Mouse (Mus musculus) lung, embryonic 15.5 days (tissue): ENCODE results near the gene Psen1. TPM values are rescaled to one million over a fixed set of nuclear protein-coding genes. Genes with fewer than 3 reads are reported as not detected.

Experiments
- ATAC-seq: fragments of 200-750 bp; cut with Nextera tagmentation; 2 replicates; pipeline ENCODE4 v1.8.0; 2017; ENCODE audit warnings: moderate number of reproducible peaks, borderline replicate concordance; ENCODE audit not compliant: low FRiP score, low TSS enrichment; ENCODE audit errors: extremely low read depth
- H3K27ac ChIP-seq: fragments of 300-500 bp; sonication (generic); 2 replicates; pipeline ENCODE4 v1.5.1; 2015; ENCODE audit warnings: moderate library complexity, mild to moderate bottlenecking, inconsistent platforms
- H3K27me3 ChIP-seq: fragments of 300-500 bp; sonication (generic); 2 replicates; pipeline ENCODE4 v1.6.1; 2015; ENCODE audit warnings: inconsistent platforms
- H3K36me3 ChIP-seq: fragments of 300-500 bp; sonication (generic); 2 replicates; pipeline ENCODE4 v1.6.1; 2015; ENCODE audit warnings: inconsistent platforms
- H3K4me1 ChIP-seq: fragments of 300-500 bp; sonication (generic); 2 replicates; pipeline ENCODE4 v1.6.1; 2015; ENCODE audit warnings: inconsistent platforms
- H3K4me2 ChIP-seq: fragments of 300-500 bp; sonication (generic); 2 replicates; pipeline ENCODE4 v1.6.1; 2015; ENCODE audit warnings: inconsistent platforms, mild to moderate bottlenecking, moderate library complexity
- H3K4me3 ChIP-seq: fragments of 300-500 bp; sonication (generic); 2 replicates; pipeline ENCODE4 v1.5.1; 2015; ENCODE audit warnings: mild to moderate bottlenecking, inconsistent platforms
- H3K9ac ChIP-seq: fragments of 300-500 bp; sonication (generic); 2 replicates; pipeline ENCODE4 v1.6.1; 2015; ENCODE audit warnings: inconsistent platforms
- H3K9me3 ChIP-seq: fragments of 300-500 bp; sonication (generic); 2 replicates; pipeline ENCODE4 v1.6.1; 2016; ENCODE audit warnings: inconsistent platforms
- WGBS: fragments of 180-500 bp; shearing (Covaris S2); methylation state at CpG from one replicate; pipeline ENCODE4 v1.1.7; 2015; 5-methylcytosine and 5-hydroxymethylcytosine counted together
- polyA plus RNA-seq: library from polyadenylated mRNA; unstranded; fragments of >200 nt; fragmentation: Nextera tagmentation; extraction: Ambion mirVana; gene quantifications from 2 replicates; pipeline ENCODE4 v1.2.1, GENCODE M21; 2015

Gene Psen1
- polyA plus RNA-seq, 1 experiment from 2014 or later = 51.7 TPM

DNA sequence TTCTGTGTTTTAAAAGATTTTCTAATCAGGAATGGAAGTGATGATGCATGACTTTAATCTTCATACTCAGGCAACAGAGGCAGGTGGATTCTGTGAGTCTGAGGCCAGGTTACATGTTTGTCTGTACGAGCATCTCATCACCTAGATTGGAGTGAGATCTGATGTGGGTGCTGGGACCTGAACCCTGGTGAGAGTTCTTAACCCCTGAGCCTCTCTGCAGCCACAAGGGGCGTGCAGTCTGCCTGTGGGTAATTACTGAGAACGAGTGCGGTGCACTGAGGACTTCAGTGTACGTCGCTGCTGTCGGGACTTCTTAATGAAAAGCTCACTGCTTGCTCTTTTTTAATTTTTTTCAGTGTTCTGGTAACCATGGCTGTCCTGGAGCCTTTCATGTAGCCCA, 13.7 kb downstream of the Psen1 start:
- no peaks in the 10 kb centered on the region for H3K27me3 ChIP-seq
- no peak overlapping the region for H3K9ac ChIP-seq
- H3K4me2 ChIP-seq = no peak overlapping the region
- no peaks in the 10 kb centered on the region for H3K9me3 ChIP-seq
- no peak for ATAC-seq
- no peak overlapping the region for H3K4me3 ChIP-seq
- 90% methylated on average over 7 of the region's 7 CpGs for WGBS
- H3K4me1 ChIP-seq = no peaks in the 10 kb centered on the region
- H3K27ac ChIP-seq = no peak overlapping the region
- peaks cover 26% of the 10 kb centered on the region for H3K36me3 ChIP-seq

DNA sequence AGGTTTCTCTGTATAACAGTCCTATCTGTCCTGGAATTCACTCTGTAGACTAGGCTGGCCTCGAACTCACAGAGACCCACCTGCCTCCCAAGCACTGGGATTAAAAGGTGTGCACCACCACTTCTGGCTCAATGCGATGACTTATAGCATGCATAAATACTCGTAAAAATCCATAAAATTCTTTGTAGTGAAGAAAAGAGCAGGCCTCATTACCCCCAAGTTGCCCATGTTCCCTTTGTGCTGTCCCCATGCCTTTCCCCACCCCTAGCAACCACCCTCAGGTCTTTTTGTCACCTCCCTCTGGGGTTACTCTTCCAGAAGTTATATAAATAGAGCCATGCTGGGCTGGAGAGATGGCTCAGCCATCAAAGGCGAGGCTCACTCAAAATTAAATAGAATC, 14.8 kb downstream of the Psen1 start:
- Histone ChIP-seq H3K9ac (no peak overlapping the region), H3K36me3 (peaks cover 26% of the 10 kb centered on the region), H3K4me1 (no peaks in the 10 kb centered on the region), H3K4me2 (no peak overlapping the region), H3K9me3 (no peaks in the 10 kb centered on the region), H3K4me3 (no peak overlapping the region), H3K27me3 (no peaks in the 10 kb centered on the region), H3K27ac (no peak overlapping the region)
- WGBS = 84% methylated on average over 4 of the region's 4 CpGs
- no peak for ATAC-seq

DNA sequence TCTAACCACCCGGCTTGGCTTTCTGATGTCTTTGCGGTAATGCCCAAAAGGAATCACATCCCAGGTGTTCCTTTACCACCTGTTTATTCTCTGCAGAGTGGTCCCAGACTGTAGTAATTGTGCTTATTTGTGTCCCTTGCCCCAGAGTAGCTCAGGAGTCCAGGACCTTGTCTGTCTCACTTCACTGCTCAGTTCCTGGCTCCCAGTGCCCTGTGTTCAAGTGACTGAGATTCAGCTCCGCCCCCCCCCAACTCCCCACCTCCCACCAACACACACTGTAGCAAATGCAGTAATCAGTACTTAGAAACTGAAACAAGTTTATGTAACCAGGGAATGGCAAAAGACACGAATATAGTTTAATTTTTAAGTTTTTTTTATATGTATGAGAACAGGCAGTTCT, 19.0 kb downstream of the Psen1 start:
- ATAC-seq = no peak
- Histone ChIP-seq H3K9me3 (no peaks in the 10 kb centered on the region), H3K27me3 (no peaks in the 10 kb centered on the region), H3K4me1 (no peaks in the 10 kb centered on the region), H3K36me3 (peaks cover 8% of the 10 kb centered on the region), H3K27ac (no peak overlapping the region), H3K9ac (no peak overlapping the region), H3K4me3 (no peak overlapping the region), H3K4me2 (no peak overlapping the region)
- 82% methylated on average over 4 of the region's 4 CpGs for WGBS

DNA sequence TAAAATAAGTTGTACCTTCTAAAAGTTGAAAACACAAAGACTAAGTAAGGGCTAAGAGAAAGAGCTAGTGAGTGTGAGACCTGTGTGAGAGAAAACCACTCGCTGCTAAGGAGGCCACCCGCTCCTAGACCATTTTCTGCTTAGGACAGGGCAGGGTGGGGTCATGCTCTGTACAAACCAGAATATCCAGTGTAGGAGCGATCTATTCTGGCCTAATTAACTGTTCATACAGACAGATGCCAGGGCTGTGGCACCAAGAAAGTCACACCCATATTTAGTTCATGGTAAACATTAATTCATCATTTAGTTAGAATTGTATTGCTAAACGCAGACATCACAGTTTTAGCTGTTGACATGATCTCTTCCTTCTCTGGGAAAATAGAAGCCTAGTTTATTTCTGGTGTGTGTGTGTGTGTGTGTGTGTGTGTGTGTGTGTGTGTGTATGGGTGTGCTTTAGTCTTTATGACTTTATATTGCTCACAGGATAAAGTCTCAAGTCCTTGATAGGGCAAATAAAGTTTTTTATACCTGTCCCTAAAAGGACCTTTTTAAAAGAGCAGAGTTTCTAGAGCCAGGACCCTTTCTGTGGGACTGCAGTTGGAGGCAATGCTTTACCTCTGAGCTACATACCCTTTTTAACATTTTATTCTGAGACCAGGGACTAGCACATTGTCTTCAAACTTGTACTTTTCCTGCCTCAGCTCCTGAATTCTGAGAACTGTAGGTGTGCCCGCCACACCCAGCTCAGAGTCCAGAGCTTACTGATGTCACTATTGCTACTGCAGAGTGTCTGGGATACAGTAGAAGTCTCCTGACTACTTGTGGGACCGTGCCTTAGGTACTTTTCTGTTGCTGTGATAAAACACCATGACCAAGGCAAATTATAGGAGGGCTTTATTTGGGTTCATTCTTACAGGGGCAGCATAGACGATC, 20.5 kb downstream of the Psen1 start:
- Histone ChIP-seq H3K4me1 (no peaks in the 10 kb centered on the region), H3K9me3 (no peaks in the 10 kb centered on the region), H3K4me2 (no peak overlapping the region), H3K36me3 (peaks cover 21% of the 10 kb centered on the region), H3K27ac (no peak overlapping the region), H3K27me3 (no peaks in the 10 kb centered on the region), H3K4me3 (no peak overlapping the region), H3K9ac (no peak overlapping the region)
- WGBS = 78% methylated on average over 7 of the region's 7 CpGs
- ATAC-seq = no peak

DNA sequence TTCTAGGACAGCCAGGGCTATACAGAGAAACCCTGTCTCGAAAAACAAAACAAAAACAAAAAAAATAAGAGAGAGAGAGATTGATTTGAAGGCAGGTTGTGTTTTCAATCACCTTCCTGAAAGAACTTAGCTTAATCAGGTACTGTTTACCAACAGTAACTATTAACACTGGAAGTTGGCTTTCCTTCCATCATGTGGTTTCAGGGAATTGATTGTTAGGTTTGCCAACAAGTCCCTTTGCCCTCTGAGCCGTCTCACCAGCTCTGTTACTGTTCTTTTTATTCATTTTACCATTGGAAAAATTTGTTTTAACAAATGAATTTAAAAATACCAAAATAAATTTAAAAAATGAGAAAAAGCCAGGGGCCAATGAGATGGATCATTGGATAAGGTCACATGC, 22.0 kb downstream of the Psen1 start:
- Histone ChIP-seq H3K27ac (no peak overlapping the region), H3K27me3 (no peaks in the 10 kb centered on the region), H3K4me3 (no peak overlapping the region), H3K4me1 (no peaks in the 10 kb centered on the region), H3K9me3 (no peaks in the 10 kb centered on the region), H3K36me3 (peaks cover 30% of the 10 kb centered on the region), H3K9ac (no peak overlapping the region), H3K4me2 (no peak overlapping the region)
- WGBS = 88% methylated on average over 2 of the region's 2 CpGs
- no peak for ATAC-seq

DNA sequence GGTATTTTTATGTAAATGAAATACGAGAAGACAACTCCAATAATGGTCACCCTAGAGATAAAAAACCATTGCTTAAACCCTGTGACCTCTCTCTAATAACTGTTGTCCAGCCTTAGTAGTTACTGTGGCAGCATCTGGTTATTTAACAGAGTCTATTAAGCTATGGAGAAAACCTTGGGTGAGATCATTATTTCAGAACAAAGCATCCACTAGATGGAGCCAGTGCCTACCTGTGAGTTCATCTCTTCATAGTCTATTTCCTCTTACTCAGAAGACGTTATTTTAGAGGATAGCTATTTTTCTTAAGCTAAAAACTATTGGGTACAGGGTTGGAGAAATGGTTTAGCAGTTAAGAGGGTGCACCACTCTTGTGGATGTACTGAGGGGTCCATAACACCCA, 25.8 kb downstream of the Psen1 start:
- ATAC-seq = no peak
- peaks cover 55% of the 10 kb centered on the region for H3K36me3 ChIP-seq

DNA sequence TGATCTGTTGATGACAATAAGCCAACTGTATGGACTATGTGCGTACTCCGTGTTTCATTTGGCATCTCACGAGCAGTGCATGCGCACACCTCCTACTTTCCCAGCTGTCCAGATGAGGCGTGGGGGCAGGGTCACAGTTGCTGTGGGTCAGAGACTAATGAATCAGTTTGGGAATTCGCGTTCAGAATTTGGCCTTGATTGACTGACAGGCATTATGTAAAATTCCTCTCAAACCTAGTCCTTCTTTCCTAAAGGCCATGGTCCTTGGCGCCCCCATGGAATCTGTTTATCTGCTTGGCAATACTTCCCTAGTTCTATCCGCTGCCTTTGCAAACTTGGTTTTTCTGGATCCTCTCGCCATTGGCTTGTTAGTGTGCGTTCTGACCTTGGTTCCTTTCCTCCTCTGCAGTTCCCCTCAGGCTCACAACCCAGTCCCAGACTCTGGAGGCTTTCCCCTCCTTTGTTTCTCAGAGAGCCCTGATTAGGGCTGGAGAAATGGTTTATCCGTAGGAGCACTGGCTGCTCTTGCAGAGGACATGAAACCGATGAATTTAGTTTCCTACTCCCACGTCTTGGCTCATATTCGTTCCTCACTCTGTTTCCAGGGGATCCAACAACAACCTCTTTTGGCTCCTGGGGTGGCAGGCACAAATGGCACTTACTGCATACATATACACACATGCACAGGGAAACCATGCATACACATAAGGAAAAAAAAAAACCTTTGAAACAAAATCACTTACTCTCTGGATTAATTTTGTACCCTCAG, 28.6 kb downstream of the Psen1 start:
- no peaks in the 10 kb centered on the region for H3K27me3 ChIP-seq
- no peak for ATAC-seq
- no peak overlapping the region for H3K27ac ChIP-seq
- H3K4me2 ChIP-seq = no peak overlapping the region
- H3K9me3 ChIP-seq = no peaks in the 10 kb centered on the region
- no peak overlapping the region for H3K9ac ChIP-seq
- 86% methylated on average over 15 of the region's 15 CpGs for WGBS
- H3K4me3 ChIP-seq = no peak overlapping the region
- peaks cover 62% of the 10 kb centered on the region for H3K36me3 ChIP-seq
- peaks cover 9% of the 10 kb centered on the region; the same call in 1 of the 2 replicates for H3K4me1 ChIP-seq

More for the DNA sequence above, 25.8 kb downstream of the Psen1 start:
- Histone ChIP-seq H3K27ac (no peak overlapping the region), H3K9ac (no peak overlapping the region), H3K4me2 (no peak overlapping the region), H3K9me3 (no peaks in the 10 kb centered on the region), H3K27me3 (no peaks in the 10 kb centered on the region), H3K4me1 (no peaks in the 10 kb centered on the region), H3K4me3 (no peak overlapping the region)
- WGBS = 42% methylated on average over 2 of the region's 2 CpGs

DNA sequence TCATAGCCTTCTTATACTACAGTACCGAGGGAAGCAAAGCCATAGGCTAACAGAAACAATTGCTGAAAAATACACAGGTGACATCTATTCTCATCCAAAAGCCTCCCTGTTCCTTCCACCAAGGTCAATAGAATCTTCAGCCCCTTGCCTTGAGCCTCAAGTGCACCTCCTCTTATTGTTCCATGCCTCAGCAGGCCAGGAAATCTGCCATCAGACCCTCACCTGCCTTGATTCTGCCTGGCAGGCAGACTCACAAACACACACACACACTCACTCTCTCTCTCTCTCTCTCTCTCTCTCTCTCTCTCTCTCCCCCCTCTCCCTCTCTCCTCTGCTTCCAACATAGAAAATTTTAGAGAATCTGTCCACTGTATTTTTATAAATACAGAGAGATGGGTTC, 31.5 kb downstream of the Psen1 start:
- no peak overlapping the region for H3K4me3 ChIP-seq
- 78% methylated on average over 1 of the region's 1 CpGs for WGBS
- H3K36me3 ChIP-seq = peaks cover 57% of the 10 kb centered on the region
- no peak overlapping the region for H3K27ac ChIP-seq
- no peak for ATAC-seq
- no peaks in the 10 kb centered on the region for H3K9me3 ChIP-seq
- no peaks in the 10 kb centered on the region for H3K27me3 ChIP-seq
- no peak overlapping the region for H3K4me2 ChIP-seq
- H3K9ac ChIP-seq = no peak overlapping the region
- peaks cover 9% of the 10 kb centered on the region; the same call in 1 of the 2 replicates for H3K4me1 ChIP-seq

GRCm38 (mm10) chr12:83721281-83721680, 33.3 kb downstream of the Psen1 start:
- no peak overlapping the region for H3K4me3 ChIP-seq
- 41% methylated on average over 6 of the region's 6 CpGs for WGBS
- peaks cover 9% of the 10 kb centered on the region; the same call in 1 of the 2 replicates for H3K4me1 ChIP-seq
- ATAC-seq = no peak
- no peak overlapping the region for H3K9ac ChIP-seq
- no peaks in the 10 kb centered on the region for H3K9me3 ChIP-seq
- H3K27ac ChIP-seq = peak overlapping the region; percentile 26; the same call in 1 of the 2 replicates
- H3K27me3 ChIP-seq = no peaks in the 10 kb centered on the region
- H3K36me3 ChIP-seq = peaks cover 59% of the 10 kb centered on the region
- no peak overlapping the region for H3K4me2 ChIP-seq

- Histone ChIP-seq H3K4me3 (no peak overlapping the region), H3K9ac (no peak overlapping the region), H3K27ac (no peak overlapping the region), H3K4me2 (no peak overlapping the region), H3K36me3 (peaks cover 56% of the 10 kb centered on the region), H3K27me3 (no peaks in the 10 kb centered on the region), H3K9me3 (no peaks in the 10 kb centered on the region), H3K4me1 (peaks cover 9% of the 10 kb centered on the region; the same call in 1 of the 2 replicates)
- ATAC-seq = no peak
- 76% methylated on average over 3 of the region's 3 CpGs for WGBS
These were observed 35.1 kb downstream of the Psen1 start for GRCm38 (mm10) chr12:83723037-83723436.

DNA sequence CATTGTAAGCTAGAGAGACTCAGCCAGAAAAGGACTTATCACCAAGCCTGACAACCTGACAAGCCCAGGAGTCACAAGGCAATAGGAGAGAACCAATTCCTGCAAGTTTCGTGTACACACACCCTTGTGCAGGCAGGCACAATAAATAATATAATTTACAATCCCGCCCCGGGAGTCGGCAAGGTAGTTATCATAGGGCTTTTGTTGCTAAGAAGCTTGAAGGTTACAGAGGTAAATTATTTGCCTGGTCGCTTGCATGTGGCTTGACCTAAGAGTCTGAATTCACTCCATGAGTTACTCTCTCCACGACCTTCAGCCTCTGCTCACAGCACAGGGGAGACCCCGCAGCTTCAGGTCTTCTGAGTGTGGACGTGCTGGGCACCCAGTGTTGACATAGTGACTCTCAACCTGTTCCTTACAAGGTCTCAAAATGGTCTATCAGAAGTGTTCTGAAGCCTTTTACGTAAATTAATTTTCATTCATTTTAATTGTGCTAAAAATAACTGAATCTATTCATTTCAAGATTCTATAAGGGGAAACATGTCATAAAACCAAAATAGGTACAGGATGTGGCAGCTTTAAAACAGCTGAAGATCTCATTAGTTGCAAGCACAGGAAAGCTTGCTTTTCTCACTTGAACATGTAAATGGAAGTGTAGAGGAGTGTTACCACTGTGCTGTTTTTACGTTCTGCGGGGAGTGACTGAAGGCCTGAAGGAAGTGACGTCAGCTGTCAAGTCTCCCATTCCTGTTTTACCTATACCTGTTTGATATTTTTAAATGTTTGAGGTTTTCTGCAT, 38.8 kb downstream of the Psen1 start:
- H3K9ac ChIP-seq = no peak overlapping the region
- H3K9me3 ChIP-seq = no peaks in the 10 kb centered on the region
- H3K27me3 ChIP-seq = no peaks in the 10 kb centered on the region
- H3K4me3 ChIP-seq = no peak overlapping the region
- no peak overlapping the region for H3K4me2 ChIP-seq
- 82% methylated on average over 12 of the region's 12 CpGs for WGBS
- no peak overlapping the region for H3K27ac ChIP-seq
- no peak for ATAC-seq
- H3K36me3 ChIP-seq = peaks cover 76% of the 10 kb centered on the region
- no peaks in the 10 kb centered on the region for H3K4me1 ChIP-seq
